13 mouse cellular contexts compared by ENCODE assay signal in genomic region chr6:116506302-116507003, GRCm38 (mm10). TPM values are rescaled to one million over a fixed set of nuclear protein-coding genes. Genes with fewer than 3 reads are reported as not detected.
DNase-seq lines count a peak whose midpoint lies in the region; ATAC-seq lines count a peak whose summit lies in the region.
"Had no signal": no experiment of that assay in that cellular context is flagged by ENCODE, and none has a peak within 500 bp of the region (broad histone marks: within the 10 kb centered on the region; RNA-seq: fewer than 3 reads in every experiment).

TSS of gene Olfr212 (plus strand) at chr6:116506516.

- peak; percentile 72 for ATAC-seq in erythroblast, adult 5-6 weeks (replicated peaks; ENCODE audit: low FRiP score, poor library complexity, severe bottlenecking)
- peak; percentile 44; the same call in 1 of the 2 replicates for ATAC-seq in granulocyte monocyte progenitor cell, adult 5-6 weeks (replicated peaks; ENCODE audit: poor library complexity, severe bottlenecking)
- ATAC-seq in megakaryocyte-erythroid progenitor cell, adult 5-6 weeks (replicated peaks; ENCODE audit: low FRiP score, low TSS enrichment, poor library complexity, severe bottlenecking), result peak; percentile 70

- peak; percentile 2 to 6 for DNase-seq in cerebellum, adult 18-20 months
- peak; percentile 4 for DNase-seq in right cerebral cortex, postnatal 14 days

RNA-seq across cellular contexts. Expression of gene Olfr212, which starts in this region (rescaled TPM):
- total RNA-seq in erythroblast, adult 5-6 weeks (2015; ENCODE audit: low replicate concordance), result not detected in 2 replicates
- not detected in 2 replicates for total RNA-seq in erythroblast, adult 5-6 weeks (2017; ENCODE audit: low replicate concordance)
- total RNA-seq in granulocyte monocyte progenitor cell, adult 5-6 weeks (2014; fragmentation: Nextera tagmentation), result not detected in 2 replicates
- total RNA-seq in granulocyte monocyte progenitor cell, adult 5-6 weeks (2017), result not detected in 2 replicates
- total RNA-seq in megakaryocyte-erythroid progenitor cell, adult 5-6 weeks (2014; fragmentation: Nextera tagmentation), result not detected in 2 replicates
- total RNA-seq in megakaryocyte-erythroid progenitor cell, adult 5-6 weeks (2017), result not detected in 2 replicates
- total RNA-seq: adrenal gland, adult 18-20 months; adrenal gland, postnatal 10 days; ES-E14; gastrocnemius, postnatal 10 days; gastrocnemius, postnatal 36 days; heart, adult 8-10 months; heart, postnatal 25 days; hematopoietic stem cell, adult 5-6 weeks had no signal

Comparison
In these comparisons a context has a peak if more than half of its experiments do, and no peak if none do; other contexts are left out.
1. Peak in every context shown above with its lines: DNase-seq and ATAC-seq.
2. Peak in ATAC-seq in erythroblast, adult 5-6 weeks; RNA of the gene not detected or under 1 TPM.
3. Peak in ATAC-seq in granulocyte monocyte progenitor cell, adult 5-6 weeks; RNA of the gene not detected or under 1 TPM.
4. Peak in ATAC-seq in megakaryocyte-erythroid progenitor cell, adult 5-6 weeks; RNA of the gene not detected or under 1 TPM.